Mouse (Mus musculus) stomach, postnatal 0 days (tissue): Measurements from ENCODE around the gene Nudt19.

ENCODE experiments used
- CTCF ChIP-seq: IDR thresholded peaks from 2 replicates; pipeline ENCODE4 v1.5.1; 2016; ENCODE audit warnings: antibody characterized with exemption, low read depth, mild to moderate bottlenecking, moderate library complexity
- EP300 ChIP-seq: optimal IDR thresholded peaks from 2 replicates; pipeline ENCODE3; 2016; ENCODE audit warnings: antibody characterized with exemption

GRCm38 (mm10) chr7:35588680-35589428 lies 32.8 kb upstream of the Nudt19 start:
- TF ChIP-seq CTCF (no peak), EP300 (no peak)
